Mouse (Mus musculus): Measurements from ENCODE around the gene Ints1. TPM values are rescaled to one million over a fixed set of nuclear protein-coding genes. Genes with fewer than 3 reads are reported as not detected.

Gene Ints1
- total and polyA plus RNA-seq, 3 experiments: 35.1 to 40.9 (median 40.2) TPM

GRCm38 (mm10) chr5:139812398-139813125 is 37.1 kb upstream of the Ints1 start:
- no peak overlapping the region for H3K4me3 ChIP-seq
- H3K79me2 ChIP-seq (replicated peaks; ENCODE audit: control insufficient read depth, insufficient read depth, low read length): no peaks in the 10 kb centered on the region
- DNase-seq: no peak
- no peak overlapping the region for H3K9ac ChIP-seq (ENCODE audit: low read depth, low read length)
- H3K4me1 ChIP-seq (ENCODE audit: control insufficient read depth, insufficient read depth, low read length): no peaks in the 10 kb centered on the region
- WGBS: 66% methylated on average over 20 of the region's 20 CpGs
- H3K36me3 ChIP-seq (ENCODE audit: control insufficient read depth, insufficient read depth, low read length): no peaks in the 10 kb centered on the region
- H3K27ac ChIP-seq: no peak overlapping the region
- H3K27me3 ChIP-seq (ENCODE audit: control insufficient read depth, insufficient read depth, low read length): no peaks in the 10 kb centered on the region
- intact Hi-C loops (cut with DNase I): no loop called here
- TF ChIP-seq POLR2A (IDR thresholded peaks at IDR 0.05; ENCODE audit: insufficient read depth, low read depth, low read length) (no peak), EP300 (IDR thresholded peaks at IDR 0.05; ENCODE audit: insufficient read depth, low read depth, low read length) (no peak), CTCF (IDR thresholded peaks at IDR 0.05) (no peak)

DNA sequence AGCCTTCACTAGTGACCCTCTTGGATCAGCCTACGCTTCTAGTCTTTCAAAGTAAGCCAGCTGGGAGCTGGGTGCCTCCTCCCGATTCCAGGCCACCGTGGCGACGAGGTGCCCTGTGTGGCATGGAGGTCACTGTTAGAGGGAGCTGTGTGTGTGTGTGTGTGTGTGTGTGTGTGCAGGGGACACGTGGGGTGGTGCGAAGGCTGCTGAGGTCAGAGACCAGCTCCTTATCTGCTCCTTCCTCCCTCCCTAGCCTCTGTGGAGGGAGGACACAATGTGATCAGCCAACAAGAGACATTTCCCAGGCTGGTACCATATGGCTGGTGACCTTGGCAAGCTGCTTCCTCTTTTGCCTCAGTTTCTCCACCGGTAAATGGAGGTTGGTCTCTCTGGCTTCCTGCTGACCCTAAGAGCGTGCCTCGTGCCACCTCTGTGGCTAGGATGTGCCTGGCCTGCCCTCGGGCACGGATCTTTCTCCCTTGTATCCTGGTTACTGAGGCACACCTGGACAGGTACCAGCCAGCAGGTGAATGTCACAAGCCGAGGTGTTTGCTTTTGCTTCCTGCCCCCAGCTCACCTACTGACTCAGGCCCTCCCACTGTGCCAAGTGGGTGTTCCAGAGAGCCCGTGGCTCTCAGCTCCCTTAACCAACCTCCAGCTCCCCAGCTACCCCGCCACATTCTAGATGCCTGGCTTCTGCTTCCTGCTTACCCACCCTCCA is 36.4 kb upstream of the Ints1 start:
- Histone ChIP-seq H3K27me3 (ENCODE audit: control insufficient read depth, insufficient read depth, low read length) (no peaks in the 10 kb centered on the region), H3K36me3 (ENCODE audit: control insufficient read depth, insufficient read depth, low read length) (no peaks in the 10 kb centered on the region), H3K4me1 (ENCODE audit: control insufficient read depth, insufficient read depth, low read length) (no peaks in the 10 kb centered on the region), H3K27ac (no peak overlapping the region), H3K4me3 (no peak overlapping the region), H3K79me2 (replicated peaks; ENCODE audit: control insufficient read depth, insufficient read depth, low read length) (no peaks in the 10 kb centered on the region), H3K9ac (ENCODE audit: low read depth, low read length) (no peak overlapping the region)
- intact Hi-C loops (cut with DNase I): no loop called here
- no peak for DNase-seq
- TF ChIP-seq EP300 (IDR thresholded peaks at IDR 0.05; ENCODE audit: insufficient read depth, low read depth, low read length) (no peak), CTCF (IDR thresholded peaks at IDR 0.05) (no peak), POLR2A (IDR thresholded peaks at IDR 0.05; ENCODE audit: insufficient read depth, low read depth, low read length) (no peak)
- 54% methylated on average over 15 of the region's 15 CpGs for WGBS

DNA sequence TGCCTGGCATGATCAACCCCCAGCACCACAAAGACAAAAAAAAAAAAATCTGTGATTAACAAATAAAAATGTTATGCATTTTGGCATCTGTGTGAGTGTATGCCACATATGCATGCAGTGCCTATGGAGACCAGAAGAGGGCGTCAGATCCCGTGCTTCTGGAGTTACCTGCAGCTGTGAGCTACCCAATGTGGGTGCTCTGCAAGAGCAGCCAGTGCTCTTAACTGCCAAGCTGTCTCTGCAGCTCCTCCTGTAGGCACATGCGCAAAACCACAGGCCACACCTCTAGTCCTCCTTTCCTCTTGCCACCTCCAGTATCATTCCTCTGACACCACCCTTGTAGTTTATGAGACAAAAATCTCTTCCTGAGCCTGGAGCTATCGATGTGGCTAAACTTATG is 33.9 kb upstream of the Ints1 start:
- 51% methylated on average over 4 of the region's 4 CpGs for WGBS
- H3K4me1 ChIP-seq (ENCODE audit: control insufficient read depth, insufficient read depth, low read length): no peaks in the 10 kb centered on the region
- DNase-seq: no peak
- no peak overlapping the region for H3K4me3 ChIP-seq
- H3K79me2 ChIP-seq (replicated peaks; ENCODE audit: control insufficient read depth, insufficient read depth, low read length): no peaks in the 10 kb centered on the region
- no peaks in the 10 kb centered on the region for H3K27me3 ChIP-seq (ENCODE audit: control insufficient read depth, insufficient read depth, low read length)
- H3K9ac ChIP-seq (ENCODE audit: low read depth, low read length): no peak overlapping the region
- intact Hi-C loops (cut with DNase I): no loop called here
- no peak overlapping the region for H3K27ac ChIP-seq
- no peaks in the 10 kb centered on the region for H3K36me3 ChIP-seq (ENCODE audit: control insufficient read depth, insufficient read depth, low read length)
- no peak for TF ChIP-seq EP300 (IDR thresholded peaks at IDR 0.05; ENCODE audit: insufficient read depth, low read depth, low read length)
- TF ChIP-seq POLR2A (IDR thresholded peaks at IDR 0.05; ENCODE audit: insufficient read depth, low read depth, low read length): no peak
- peak; percentile 30 for TF ChIP-seq CTCF (IDR thresholded peaks at IDR 0.05)

DNA sequence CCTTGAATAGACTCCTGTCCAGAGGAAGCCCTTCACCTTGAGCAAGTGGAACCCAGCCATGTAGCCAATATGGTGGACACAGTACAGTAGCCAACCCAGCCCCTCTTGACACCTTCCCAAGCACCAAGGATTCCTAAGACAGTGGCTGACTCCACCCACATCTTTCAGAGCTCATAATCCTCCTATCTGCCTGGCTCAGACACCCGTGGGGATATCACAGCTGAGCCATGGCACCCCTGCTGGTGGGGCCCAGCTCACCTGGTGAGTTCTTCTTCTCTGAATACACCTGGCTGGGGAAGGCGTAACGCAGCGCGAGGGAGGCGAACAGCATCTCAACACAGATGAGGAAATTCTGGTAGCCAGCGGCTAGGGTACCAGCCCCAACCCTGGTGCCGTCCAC is 30.4 kb upstream of the Ints1 start:
- Histone ChIP-seq H3K79me2 (replicated peaks; ENCODE audit: control insufficient read depth, insufficient read depth, low read length) (no peaks in the 10 kb centered on the region), H3K4me1 (ENCODE audit: control insufficient read depth, insufficient read depth, low read length) (no peaks in the 10 kb centered on the region), H3K27ac (no peak overlapping the region), H3K9ac (ENCODE audit: low read depth, low read length) (no peak overlapping the region), H3K36me3 (ENCODE audit: control insufficient read depth, insufficient read depth, low read length) (no peaks in the 10 kb centered on the region), H3K4me3 (no peak overlapping the region), H3K27me3 (ENCODE audit: control insufficient read depth, insufficient read depth, low read length) (no peaks in the 10 kb centered on the region)
- WGBS: 93% methylated on average over 8 of the region's 8 CpGs
- no peak for DNase-seq
- intact Hi-C loops (cut with DNase I): no loop called here
- TF ChIP-seq POLR2A (IDR thresholded peaks at IDR 0.05; ENCODE audit: insufficient read depth, low read depth, low read length): no peak
- no peak for TF ChIP-seq EP300 (IDR thresholded peaks at IDR 0.05; ENCODE audit: insufficient read depth, low read depth, low read length)
- no peak for TF ChIP-seq CTCF (IDR thresholded peaks at IDR 0.05)

GRCm38 (mm10) chr5:139804573-139805111 is 29.2 kb upstream of the Ints1 start:
- TF ChIP-seq EP300 (IDR thresholded peaks at IDR 0.05; ENCODE audit: insufficient read depth, low read depth, low read length) (no peak), POLR2A (IDR thresholded peaks at IDR 0.05; ENCODE audit: insufficient read depth, low read depth, low read length) (no peak), CTCF (IDR thresholded peaks at IDR 0.05) (no peak)
- H3K4me3 ChIP-seq: no peak overlapping the region
- H3K36me3 ChIP-seq (ENCODE audit: control insufficient read depth, insufficient read depth, low read length): no peaks in the 10 kb centered on the region
- H3K79me2 ChIP-seq (replicated peaks; ENCODE audit: control insufficient read depth, insufficient read depth, low read length): 0 out of 2 replicates have a peak, but pooled peaks cover 3% of the 10 kb centered on the region
- no peak overlapping the region for H3K9ac ChIP-seq (ENCODE audit: low read depth, low read length)
- 70% methylated on average over 11 of the region's 11 CpGs for WGBS
- intact Hi-C loops (cut with DNase I): no loop called here
- H3K27ac ChIP-seq: no peak overlapping the region; the same call in 1 of the 2 replicates
- no peaks in the 10 kb centered on the region for H3K4me1 ChIP-seq (ENCODE audit: control insufficient read depth, insufficient read depth, low read length)
- no peak for DNase-seq
- H3K27me3 ChIP-seq (ENCODE audit: control insufficient read depth, insufficient read depth, low read length): no peaks in the 10 kb centered on the region
